Mouse (Mus musculus) heart, adult 2 months (tissue): ENCODE measurements around the gene Cep162.

Experiments used
- CTCF ChIP-seq: fragments of 200-600 bp; IDR thresholded peaks from 2 replicates; pipeline ENCODE4 v1.8.1; 2022; ENCODE audit warnings: antibody characterized with exemption, mild to moderate bottlenecking, moderate library complexity
- POLR2A ChIP-seq: fragments of 200-500 bp; IDR thresholded peaks from 2 replicates; pipeline ENCODE4 v1.6.1; 2011; ENCODE audit warnings: mild to moderate bottlenecking, low read depth, low read length, control low read depth; ENCODE audit not compliant: insufficient read depth

GRCm38 (mm10) chr9:87169144-87169543 lies 86.2 kb downstream of the Cep162 start:
- TF ChIP-seq POLR2A: no peak
- TF ChIP-seq CTCF: no peak
